Mouse (Mus musculus) lung, adult 2 months (tissue): Measurements from ENCODE around the gene Zfp790.

Source experiments
- CTCF ChIP-seq: fragments of 200-500 bp; IDR thresholded peaks from 2 replicates; pipeline ENCODE4 v1.5.1; 2011; ENCODE audit warnings: mild to moderate bottlenecking, low read length, control low read depth; ENCODE audit not compliant: insufficient read depth
- POLR2A ChIP-seq: fragments of 200-500 bp; IDR thresholded peaks from 2 replicates; pipeline ENCODE4 v1.6.1; 2011; ENCODE audit warnings: low read depth, mild to moderate bottlenecking, control low read depth, low read length, borderline replicate concordance; ENCODE audit errors: extremely low read depth

GRCm38 (mm10) chr7:29812244-29812643 is 3.7 kb upstream of the Zfp790 start:
- no peak for TF ChIP-seq CTCF
- no peak for TF ChIP-seq POLR2A
